Mouse (Mus musculus) hindbrain, embryonic 11.5 days (tissue): ENCODE measurements around the gene Cfap52. TPM values are rescaled to one million over a fixed set of nuclear protein-coding genes. Genes with fewer than 3 reads are reported as not detected.

Experiments used
- ATAC-seq: fragments of 200-750 bp; cut with Nextera tagmentation; 2 replicates; pipeline ENCODE4 v1.8.0; 2017; ENCODE audit warnings: mild to moderate bottlenecking, moderate TSS enrichment, moderate library complexity; ENCODE audit not compliant: low FRiP score
- DNase-seq: peaks from one replicate; pipeline ENCODE4 v3.0.0-alpha.2; 2015; ENCODE audit warnings: low spot score
- H3K27ac ChIP-seq: fragments of 300-500 bp; sonication (generic); 2 replicates; pipeline ENCODE4 v1.5.1; 2014; ENCODE audit warnings: mild to moderate bottlenecking, low read depth, low read length
- H3K27me3 ChIP-seq: fragments of 300-500 bp; sonication (generic); 2 replicates; pipeline ENCODE4 v1.6.1; 2014; ENCODE audit warnings: mild to moderate bottlenecking, low read length, moderate library complexity, mixed read lengths; ENCODE audit not compliant: control insufficient read depth, insufficient read depth
- H3K36me3 ChIP-seq: fragments of 300-500 bp; sonication (generic); 2 replicates; pipeline ENCODE4 v1.6.1; 2014; ENCODE audit warnings: mild to moderate bottlenecking, low read length, moderate library complexity, mixed read lengths; ENCODE audit not compliant: control insufficient read depth, insufficient read depth
- H3K4me1 ChIP-seq: fragments of 300-500 bp; sonication (generic); replicated peaks from 2 replicates; pipeline ENCODE4 v1.6.1; 2014; ENCODE audit warnings: low read length, mixed read lengths; ENCODE audit not compliant: control insufficient read depth, insufficient read depth
- H3K4me2 ChIP-seq: fragments of 300-500 bp; sonication (generic); replicated peaks from 2 replicates; pipeline ENCODE4 v1.6.1; 2014; ENCODE audit warnings: mild to moderate bottlenecking, low read depth, low read length
- H3K4me3 ChIP-seq: fragments of 300-500 bp; sonication (generic); 2 replicates; pipeline ENCODE4 v1.5.1; 2014; ENCODE audit warnings: low read depth, low read length
- H3K9ac ChIP-seq: fragments of 300-500 bp; sonication (generic); 2 replicates; pipeline ENCODE4 v1.6.1; 2014; ENCODE audit warnings: low read depth, low read length
- H3K9me3 ChIP-seq: fragments of 300-500 bp; sonication (generic); 2 replicates; pipeline ENCODE4 v1.6.1; 2016; ENCODE audit warnings: low read length; ENCODE audit not compliant: control insufficient read depth
- WGBS: fragments of 180-500 bp; shearing (Covaris S2); extraction: QIAGEN DNeasy Blood & Tissue Kit; methylation state at CpG from one replicate; pipeline ENCODE4 v1.1.7; 2014; 5-methylcytosine and 5-hydroxymethylcytosine counted together
- polyA plus RNA-seq: library from polyadenylated mRNA; unstranded; fragments of >200 nt; fragmentation: Nextera tagmentation; extraction: Ambion mirVana; gene quantifications from 2 replicates; pipeline ENCODE4 v1.2.1, GENCODE M21; 2014

The Cfap52 gene
- polyA plus RNA-seq, 1 experiment from 2014 or later, result 5.1 TPM

DNA sequence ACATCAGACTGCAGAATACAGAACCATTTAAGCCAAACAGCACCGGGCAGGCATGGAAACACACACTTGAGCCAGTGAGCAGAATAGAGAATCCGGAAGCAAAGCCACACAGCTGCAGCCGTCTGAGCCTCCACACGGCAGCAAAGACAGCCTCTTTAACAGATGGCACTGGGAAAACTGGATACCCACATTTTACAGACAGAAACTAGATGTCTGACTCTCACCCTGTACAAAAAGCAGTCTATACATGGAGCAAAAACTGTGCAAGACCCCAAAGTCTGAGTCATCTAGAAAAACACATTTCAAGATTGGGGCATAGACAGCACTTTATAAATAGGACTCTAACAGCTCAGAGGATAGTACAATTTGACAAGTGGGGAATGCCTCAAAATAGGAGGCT is 25.8 kb upstream of the Cfap52 start:
- H3K4me3 ChIP-seq, result no peak overlapping the region
- 84% methylated on average over 4 of the region's 4 CpGs for WGBS
- no peaks in the 10 kb centered on the region for H3K36me3 ChIP-seq
- H3K9ac ChIP-seq, result no peak overlapping the region
- no peak for DNase-seq
- ATAC-seq, result no peak
- H3K9me3 ChIP-seq, result no peaks in the 10 kb centered on the region
- H3K27ac ChIP-seq, result no peak overlapping the region
- H3K4me2 ChIP-seq, result no peak overlapping the region
- no peaks in the 10 kb centered on the region for H3K4me1 ChIP-seq
- no peaks in the 10 kb centered on the region for H3K27me3 ChIP-seq

DNA sequence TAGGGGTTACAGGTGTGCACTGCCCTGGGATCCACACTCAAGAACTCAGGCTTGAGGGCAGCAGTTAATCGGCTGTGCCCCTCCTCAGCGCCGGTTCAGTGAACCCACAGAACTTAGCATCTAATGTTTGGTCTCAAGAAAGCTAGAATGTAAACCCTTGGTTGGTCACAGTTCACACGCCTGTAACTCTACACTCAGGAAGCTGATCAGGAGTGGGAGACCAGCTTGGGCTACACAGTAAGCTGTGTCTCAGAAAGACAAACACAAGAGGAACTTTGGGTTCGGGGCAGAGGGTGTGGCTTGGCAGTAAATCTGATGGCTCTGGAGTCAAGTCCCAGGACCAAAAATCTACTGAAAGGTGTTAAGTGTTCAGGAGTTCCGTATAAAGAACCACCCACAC is 18.1 kb upstream of the Cfap52 start:
- 95% methylated on average over 6 of the region's 6 CpGs for WGBS

DNA sequence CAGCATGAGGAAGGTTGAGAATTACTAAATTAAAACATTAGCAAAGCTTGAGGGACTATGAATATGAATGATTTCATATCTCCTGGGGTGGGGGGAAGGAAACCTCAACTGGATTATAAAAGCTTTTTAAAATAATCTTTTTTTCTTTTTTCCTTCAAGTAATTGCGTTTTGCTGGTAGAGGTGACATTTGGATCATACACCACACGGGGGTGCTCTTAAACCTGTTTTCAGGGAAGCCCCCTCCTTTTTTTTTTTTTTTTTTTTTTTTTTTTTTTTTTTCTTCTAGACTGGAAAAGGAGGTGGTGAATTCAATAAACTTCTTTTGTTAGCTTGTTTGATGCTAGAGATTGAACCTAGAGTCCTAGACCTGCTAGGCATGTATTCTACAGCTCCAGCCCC is 9.8 kb upstream of the Cfap52 start:
- no peak overlapping the region for H3K4me2 ChIP-seq
- H3K4me3 ChIP-seq, result no peak overlapping the region
- H3K27me3 ChIP-seq, result no peaks in the 10 kb centered on the region
- ATAC-seq (no peak), DNase-seq (peak; percentile 71)
- H3K9me3 ChIP-seq, result no peaks in the 10 kb centered on the region
- H3K4me1 ChIP-seq, result no peaks in the 10 kb centered on the region
- H3K27ac ChIP-seq, result no peak overlapping the region
- H3K36me3 ChIP-seq, result 0 out of 2 replicates have a peak, but pooled peaks cover 4% of the 10 kb centered on the region
- no peak overlapping the region for H3K9ac ChIP-seq
- WGBS, result 24% methylated on average over 2 of the region's 2 CpGs

More for the DNA sequence above, 18.1 kb upstream of the Cfap52 start:
- no peak for ATAC-seq
- no peak overlapping the region for H3K9ac ChIP-seq
- no peak overlapping the region for H3K27ac ChIP-seq
- H3K9me3 ChIP-seq, result no peaks in the 10 kb centered on the region
- H3K4me2 ChIP-seq, result no peak overlapping the region
- DNase-seq, result no peak
- H3K27me3 ChIP-seq, result no peaks in the 10 kb centered on the region
- H3K36me3 ChIP-seq, result no peaks in the 10 kb centered on the region
- no peaks in the 10 kb centered on the region for H3K4me1 ChIP-seq
- H3K4me3 ChIP-seq, result no peak overlapping the region

DNA sequence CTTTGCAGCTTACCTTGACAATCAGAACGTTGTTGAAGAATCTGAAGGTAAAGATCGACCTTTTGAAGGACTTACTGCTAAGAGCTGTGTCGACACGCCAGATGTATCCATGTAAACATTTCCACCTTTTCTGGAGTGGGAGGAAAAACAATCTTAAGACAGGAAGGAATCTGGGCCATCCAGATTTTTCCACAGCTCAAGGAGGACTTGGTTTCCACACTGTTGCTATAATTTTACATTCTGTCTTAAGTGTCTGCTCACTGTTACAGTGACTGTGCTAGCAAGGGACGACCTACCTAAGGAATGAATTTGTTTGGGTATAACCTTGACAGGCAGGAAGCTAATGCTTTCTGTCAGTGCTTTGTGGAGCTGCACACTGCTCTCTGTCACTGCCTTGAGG is 7.8 kb upstream of the Cfap52 start:
- no peak overlapping the region for H3K4me3 ChIP-seq
- no peaks in the 10 kb centered on the region for H3K9me3 ChIP-seq
- no peak overlapping the region for H3K9ac ChIP-seq
- ATAC-seq, result no peak
- H3K4me2 ChIP-seq, result no peak overlapping the region
- no peaks in the 10 kb centered on the region for H3K4me1 ChIP-seq
- no peak for DNase-seq
- H3K27me3 ChIP-seq, result no peaks in the 10 kb centered on the region
- 88% methylated on average over 5 of the region's 5 CpGs for WGBS
- H3K27ac ChIP-seq, result no peak overlapping the region
- H3K36me3 ChIP-seq, result 0 out of 2 replicates have a peak, but pooled peaks cover 4% of the 10 kb centered on the region

DNA sequence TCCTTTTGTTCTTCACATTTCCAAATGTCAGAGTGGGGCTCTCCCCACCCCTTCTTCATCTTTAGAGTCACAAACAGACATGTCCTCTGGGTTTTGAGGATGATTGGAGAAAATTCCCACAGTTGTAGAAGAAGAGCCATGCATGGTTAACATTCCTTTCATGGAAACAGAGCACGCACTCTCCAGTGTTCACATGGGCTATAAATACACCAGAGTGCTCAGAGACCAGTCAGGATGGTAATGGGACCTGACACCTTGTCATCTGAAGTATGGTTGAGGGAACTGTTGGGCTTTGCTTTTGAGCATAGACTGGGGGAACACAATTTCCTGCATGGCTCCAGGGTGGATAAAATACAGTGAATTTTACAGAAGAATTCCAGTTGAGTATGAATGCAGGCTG is 7.2 kb upstream of the Cfap52 start:
- whole genome bisulfite sequencing, result 85% methylated on average over 1 of the region's 1 CpGs
- Histone ChIP-seq H3K9ac (no peak overlapping the region), H3K27me3 (no peaks in the 10 kb centered on the region), H3K9me3 (no peaks in the 10 kb centered on the region), H3K27ac (no peak overlapping the region), H3K4me3 (no peak overlapping the region), H3K4me2 (no peak overlapping the region), H3K36me3 (0 out of 2 replicates have a peak, but pooled peaks cover 4% of the 10 kb centered on the region), H3K4me1 (no peaks in the 10 kb centered on the region)
- DNase-seq (no peak), ATAC-seq (no peak)

DNA sequence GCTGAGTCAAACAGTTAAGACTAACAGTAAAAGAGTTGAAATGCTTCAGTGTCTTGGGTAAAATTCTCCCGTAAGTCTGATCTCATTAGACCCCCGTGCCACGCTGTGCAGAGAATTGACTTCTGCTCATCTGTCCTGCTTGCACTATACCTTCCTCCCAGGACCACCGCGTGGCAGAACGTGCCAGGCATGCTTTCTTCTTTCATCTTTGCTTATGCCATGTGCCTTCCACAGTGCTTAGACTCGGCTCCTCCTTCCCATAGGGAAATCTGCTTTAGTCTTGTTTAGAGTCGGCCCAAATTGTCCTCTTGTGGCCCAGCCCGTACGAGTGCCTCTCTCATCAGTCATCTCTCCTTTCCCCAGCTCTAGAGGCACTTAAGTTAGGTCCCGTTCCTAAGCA is 2.4 kb upstream of the Cfap52 start:
- Histone ChIP-seq H3K9ac (no peak overlapping the region), H3K4me3 (no peak overlapping the region), H3K4me1 (no peaks in the 10 kb centered on the region), H3K36me3 (0 out of 2 replicates have a peak, but pooled peaks cover 4% of the 10 kb centered on the region), H3K9me3 (no peaks in the 10 kb centered on the region), H3K4me2 (no peak overlapping the region), H3K27me3 (no peaks in the 10 kb centered on the region), H3K27ac (no peak overlapping the region)
- ATAC-seq, result no peak
- 70% methylated on average over 11 of the region's 11 CpGs for WGBS
- no peak for DNase-seq

DNA sequence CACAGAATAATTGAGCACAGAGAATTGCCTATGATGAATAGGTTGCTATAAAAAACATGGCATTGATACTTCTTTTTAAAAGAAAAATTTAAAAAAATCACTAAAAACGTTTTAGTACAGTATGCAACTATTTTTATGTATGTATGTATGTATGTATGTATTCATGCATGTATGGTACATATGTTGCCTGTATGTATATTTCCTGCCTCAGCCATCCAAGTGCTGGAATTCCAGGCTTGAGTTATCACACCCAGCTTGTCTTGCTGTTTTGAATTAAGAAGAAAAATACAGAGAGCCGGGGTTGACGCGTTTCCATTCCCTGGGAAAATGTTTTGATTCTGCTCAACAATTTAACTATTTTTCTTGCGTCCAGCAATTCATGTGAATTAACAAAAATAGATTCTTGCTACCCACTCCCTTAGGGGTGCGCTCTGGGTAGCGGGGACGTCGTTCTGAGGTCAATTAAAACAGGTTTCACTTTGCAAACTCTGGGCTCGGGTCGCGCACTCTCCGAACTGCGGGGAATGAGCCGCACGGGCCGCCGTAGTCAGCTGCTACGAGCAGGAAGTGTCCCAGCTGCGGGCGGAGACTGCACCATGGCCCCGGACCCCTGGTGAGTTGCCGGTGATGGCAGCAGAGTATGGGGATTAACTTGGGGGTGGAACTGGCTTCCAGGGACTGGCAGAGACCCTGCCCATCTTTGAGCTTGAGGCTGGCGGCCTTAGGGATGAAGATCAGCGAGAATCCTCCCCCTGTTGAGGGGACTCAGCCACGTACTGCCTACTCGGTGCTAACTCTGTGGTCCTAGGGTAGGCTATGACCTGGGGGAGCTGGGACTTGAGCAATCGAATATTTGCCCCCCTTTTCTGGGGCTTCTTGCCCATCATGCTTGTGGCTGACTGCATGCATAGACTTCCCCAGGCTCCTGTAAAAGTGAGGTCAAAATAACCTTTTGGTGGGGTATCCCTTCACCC is 741 bp upstream of the Cfap52 start, which contains the start of gene Stx8:
Gene Stx8, plus strand, starts transcription at position 289 of the 974 bp plus-strand sequence.
- no peaks in the 10 kb centered on the region for H3K9me3 ChIP-seq
- ATAC-seq, result peak; percentile 77
- peak within 1 kb of the TSS; percentile 64 for H3K9ac ChIP-seq
- H3K27me3 ChIP-seq, result no peaks in the 10 kb centered on the region
- WGBS, result 1% methylated on average over 28 of the region's 28 CpGs
- no peak within 1 kb of the TSS for H3K27ac ChIP-seq
- H3K4me3 ChIP-seq, result peak within 1 kb of the TSS; percentile 63
- no peaks in the 10 kb centered on the region for H3K4me1 ChIP-seq
- DNase-seq, result peak; percentile 94
- H3K36me3 ChIP-seq, result 0 out of 2 replicates have a peak, but pooled peaks cover 2% of the 10 kb centered on the region
- H3K4me2 ChIP-seq, result peak within 1 kb of the TSS; percentile 70

DNA sequence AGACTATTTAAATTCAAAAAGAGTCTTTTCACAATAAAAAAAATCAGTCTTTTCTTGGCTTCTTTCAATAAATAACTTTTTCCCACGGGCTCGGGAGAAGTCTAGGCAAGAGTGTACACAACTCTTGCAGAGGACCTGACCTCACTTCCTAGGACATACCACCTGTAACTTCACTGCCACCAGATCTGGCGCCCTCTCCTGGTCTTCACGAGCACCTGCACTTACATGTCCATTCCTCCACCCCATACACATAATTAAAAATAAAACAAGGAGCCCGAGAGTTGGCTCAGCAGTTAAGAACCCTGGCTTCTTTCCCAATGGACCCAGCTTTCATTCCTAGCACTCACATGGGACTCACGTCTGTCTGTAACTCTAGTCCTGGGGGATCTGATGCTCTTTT is 1.3 kb downstream of the Cfap52 start:
- Histone ChIP-seq H3K4me1 (no peaks in the 10 kb centered on the region), H3K27me3 (no peaks in the 10 kb centered on the region), H3K27ac (no peak overlapping the region), H3K9me3 (no peaks in the 10 kb centered on the region), H3K4me2 (no peak overlapping the region), H3K9ac (no peak overlapping the region), H3K4me3 (no peak overlapping the region), H3K36me3 (no peaks in the 10 kb centered on the region)
- DNase-seq, result peak; percentile 9
- WGBS, result 77% methylated on average over 6 of the region's 6 CpGs
- ATAC-seq, result no peak

DNA sequence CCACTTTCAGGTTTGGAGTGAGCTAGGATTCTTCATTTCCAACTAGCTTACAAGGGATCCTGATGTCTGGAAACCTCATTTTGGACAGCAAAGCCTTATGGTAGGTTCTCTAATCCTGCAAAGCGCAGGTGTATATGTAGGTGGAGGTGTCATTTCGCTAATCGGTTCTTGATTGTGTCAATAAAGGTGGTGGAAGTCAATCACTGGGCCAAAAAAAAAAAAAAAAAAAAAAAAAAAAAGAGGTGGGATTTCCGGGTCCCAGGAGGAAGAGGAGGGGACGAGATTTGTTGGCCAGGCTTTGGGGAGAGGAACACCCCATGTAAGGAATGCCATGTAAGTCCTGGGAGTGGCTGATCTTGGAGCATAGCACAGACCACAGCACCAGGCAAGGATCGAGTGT is 11.0 kb downstream of the Cfap52 start:
- Histone ChIP-seq H3K4me1 (no peaks in the 10 kb centered on the region), H3K27ac (no peak overlapping the region), H3K27me3 (no peaks in the 10 kb centered on the region), H3K36me3 (no peaks in the 10 kb centered on the region), H3K9me3 (no peaks in the 10 kb centered on the region), H3K4me3 (no peak overlapping the region), H3K9ac (no peak overlapping the region), H3K4me2 (no peak overlapping the region)
- no peak for DNase-seq
- no peak for ATAC-seq
- 87% methylated on average over 6 of the region's 6 CpGs for WGBS
